Comparison of ENCODE assay signal across 7 mouse cellular contexts in the genomic region with DNA sequence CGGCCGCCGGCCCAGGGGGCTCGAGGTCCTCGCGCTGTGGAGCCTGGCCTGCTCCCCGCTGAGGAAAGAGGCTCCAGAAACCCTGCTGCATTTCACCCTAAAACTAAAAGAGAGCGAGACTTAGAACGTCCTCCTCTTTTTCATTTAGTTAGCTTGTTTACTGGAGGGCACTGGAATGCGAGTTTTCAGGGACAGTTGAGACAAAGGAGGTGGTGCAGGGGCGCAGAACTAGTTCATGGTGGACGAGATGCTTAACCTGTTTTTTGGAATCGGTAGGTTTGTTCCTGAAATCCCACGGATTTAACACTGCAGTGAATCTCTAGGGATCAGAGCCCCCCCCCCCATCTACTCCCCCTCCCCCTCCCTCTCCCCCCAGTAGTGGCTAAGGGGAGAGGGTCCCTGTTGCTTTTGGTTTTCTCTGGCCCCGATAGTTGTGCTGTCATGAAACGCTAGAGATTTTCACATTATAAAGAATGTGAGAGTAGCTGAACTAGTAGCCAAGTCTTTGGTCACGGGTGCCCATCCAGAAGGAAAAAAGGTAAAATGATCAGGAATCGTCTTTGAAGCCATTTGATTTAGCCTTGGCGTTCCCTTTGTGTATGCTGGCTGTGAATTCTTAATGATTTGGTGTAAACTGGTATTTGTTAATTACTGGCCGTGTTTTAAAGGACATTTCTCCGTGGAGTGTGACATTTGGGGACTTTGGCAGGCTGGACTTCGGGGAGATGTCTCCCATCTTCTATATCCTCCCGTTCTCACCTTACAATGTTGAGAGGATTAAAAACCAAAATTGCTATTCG. TPM values are rescaled to one million over a fixed set of nuclear protein-coding genes. Genes with fewer than 3 reads are reported as not detected.
DNase-seq lines count a peak whose midpoint lies in the region; ATAC-seq and TF ChIP-seq lines count a peak whose summit lies in the region.

No protein-coding gene starts in this region.

- no peak for TF ChIP-seq CTCF in embryonic fibroblast, embryonic 13.5 days (IDR thresholded peaks at IDR 0.05; ENCODE audit: borderline replicate concordance, insufficient read depth, low read length)

- no peak for ATAC-seq in lung, embryonic 15.5 days (ENCODE audit: borderline replicate concordance, extremely low read depth, low FRiP score, low TSS enrichment)
- peak; percentile 49; the same call in 1 of the 2 replicates for ATAC-seq in neural tube, embryonic 12.5 days (ENCODE audit: low FRiP score, low read depth)

- no peak for DNase-seq in lung, postnatal 25 days (ENCODE audit: low spot score)
- DNase-seq in induced T-regulatory cell, adult 2 months (ENCODE audit: low read depth), result peak; percentile 31
- DNase-seq in urinary bladder, adult 18-20 months (ENCODE audit: low spot score in 2 of 2), result no peak
- no peak for DNase-seq in ovary, adult 18-20 months (ENCODE audit: low spot score)

- H3K27me3 ChIP-seq in lung, embryonic 15.5 days, result 0 out of 2 replicates have a peak, but pooled peaks cover 8% of the 10 kb centered on the region
- no peaks in the 10 kb centered on the region for H3K27me3 ChIP-seq in neural tube, embryonic 12.5 days (replicated peaks)

- peak overlapping the region; percentile 94 for H3K4me3 ChIP-seq in lung, embryonic 15.5 days
- peak overlapping the region; percentile 67 for H3K4me3 ChIP-seq in embryonic fibroblast, embryonic 13.5 days (ENCODE audit: insufficient read depth, low read length)
- H3K4me3 ChIP-seq in neural tube, embryonic 12.5 days, result peak overlapping the region; percentile 85

- TF ChIP-seq POLR2A in embryonic fibroblast, embryonic 13.5 days (IDR thresholded peaks at IDR 0.05; ENCODE audit: low read depth, low read length), result no peak

- peak overlapping the region; percentile 95 for H3K9ac ChIP-seq in lung, embryonic 15.5 days
- peak overlapping the region; percentile 95 for H3K9ac ChIP-seq in neural tube, embryonic 12.5 days

- peak overlapping the region; percentile 82 for H3K4me2 ChIP-seq in lung, embryonic 15.5 days
- H3K4me2 ChIP-seq in neural tube, embryonic 12.5 days (replicated peaks), result peak overlapping the region; percentile 68

- peak overlapping the region; percentile 73 for H3K27ac ChIP-seq in lung, embryonic 15.5 days
- H3K27ac ChIP-seq in embryonic fibroblast, embryonic 13.5 days (ENCODE audit: insufficient read depth, low read length), result no peak overlapping the region
- H3K27ac ChIP-seq in neural tube, embryonic 12.5 days, result peak overlapping the region; percentile 69

- H3K9me3 ChIP-seq in lung, embryonic 15.5 days, result no peaks in the 10 kb centered on the region
- no peaks in the 10 kb centered on the region for H3K9me3 ChIP-seq in neural tube, embryonic 12.5 days

- H3K4me1 ChIP-seq in lung, embryonic 15.5 days, result peaks cover 12% of the 10 kb centered on the region
- no peaks in the 10 kb centered on the region for H3K4me1 ChIP-seq in embryonic fibroblast, embryonic 13.5 days (ENCODE audit: control insufficient read depth, insufficient read depth, low read length)
- H3K4me1 ChIP-seq in neural tube, embryonic 12.5 days, result peaks cover 24% of the 10 kb centered on the region

- 4% methylated on average over 24 of the region's 24 CpGs for WGBS in lung, embryonic 15.5 days
- 8% methylated on average over 24 of the region's 24 CpGs for WGBS in neural tube, embryonic 12.5 days

- no peaks in the 10 kb centered on the region for H3K36me3 ChIP-seq in lung, embryonic 15.5 days
- no peaks in the 10 kb centered on the region for H3K36me3 ChIP-seq in neural tube, embryonic 12.5 days

RNA-seq across cellular contexts. Expression of gene Rnf130, which starts 0.8 kb away (rescaled TPM):
- 55.5 and 58.0 TPM in 2 replicates for polyA plus RNA-seq in lung, embryonic 15.5 days (2015; fragmentation: Nextera tagmentation; extraction: Ambion mirVana)
- polyA plus RNA-seq in embryonic fibroblast, embryonic 13.5 days (2011; ENCODE audit: insufficient read length, low read depth, missing spikeins), result 28.5 and 31.9 TPM in 2 replicates
- 71.9 and 75.0 TPM in 2 replicates for polyA plus RNA-seq in neural tube, embryonic 12.5 days (2016; fragmentation: Nextera tagmentation; extraction: Ambion mirVana)
